Mouse (Mus musculus) midbrain, embryonic 16.5 days (tissue): Measurements from ENCODE around the gene Mmp20. TPM values are rescaled to one million over a fixed set of nuclear protein-coding genes. Genes with fewer than 3 reads are reported as not detected.
A peak's percentile ranks its signal among the peaks of the same experiment; 100 is the strongest.

Source experiments
- ATAC-seq: fragments of 200-750 bp; cut with Nextera tagmentation; 2 replicates; pipeline ENCODE4 v1.8.0; 2017; ENCODE audit warnings: moderate TSS enrichment
- H3K27ac ChIP-seq: fragments of 300-500 bp; sonication (generic); 2 replicates; pipeline ENCODE4 v1.5.1; 2014; ENCODE audit warnings: mild to moderate bottlenecking, low read length, mixed read lengths
- H3K27me3 ChIP-seq: fragments of 300-500 bp; sonication (generic); 2 replicates; pipeline ENCODE4 v1.6.1; 2014; ENCODE audit warnings: low read depth, low read length, mixed read lengths; ENCODE audit not compliant: control insufficient read depth, insufficient read depth
- H3K36me3 ChIP-seq: fragments of 300-500 bp; sonication (generic); 2 replicates; pipeline ENCODE4 v1.6.1; 2014; ENCODE audit warnings: mild to moderate bottlenecking, low read length, moderate library complexity, mixed read lengths; ENCODE audit not compliant: control insufficient read depth, insufficient read depth
- H3K4me1 ChIP-seq: fragments of 300-500 bp; sonication (generic); 2 replicates; pipeline ENCODE4 v1.6.1; 2014; ENCODE audit warnings: mild to moderate bottlenecking, low read length, mixed read lengths; ENCODE audit not compliant: control insufficient read depth, insufficient read depth
- H3K4me2 ChIP-seq: fragments of 300-500 bp; sonication (generic); 2 replicates; pipeline ENCODE4 v1.6.1; 2014; ENCODE audit warnings: mild to moderate bottlenecking, low read length, mixed read lengths
- H3K4me3 ChIP-seq: fragments of 300-500 bp; sonication (generic); 2 replicates; pipeline ENCODE4 v1.5.1; 2014; ENCODE audit warnings: low read depth, mild to moderate bottlenecking, low read length, moderate library complexity, mixed read lengths
- H3K9ac ChIP-seq: fragments of 300-500 bp; sonication (generic); 2 replicates; pipeline ENCODE4 v1.6.1; 2014; ENCODE audit warnings: low read depth, low read length, mixed read lengths
- H3K9me3 ChIP-seq: fragments of 300-500 bp; sonication (generic); replicated peaks from 2 replicates; pipeline ENCODE4 v1.6.1; 2014; ENCODE audit warnings: mild to moderate bottlenecking, low read length, mixed read lengths; ENCODE audit not compliant: control insufficient read depth, poor library complexity, severe bottlenecking
- WGBS: fragments of 180-500 bp; shearing (Covaris S2); extraction: QIAGEN DNeasy Blood & Tissue Kit; methylation state at CpG from one replicate; pipeline ENCODE4 v1.1.7; 2014; 5-methylcytosine and 5-hydroxymethylcytosine counted together
- polyA plus RNA-seq: library from polyadenylated mRNA; unstranded; fragments of >200 nt; fragmentation: Nextera tagmentation; extraction: Ambion mirVana; gene quantifications from 2 replicates; pipeline ENCODE4 v1.2.1, GENCODE M21; 2015

Mmp20 gene
- polyA plus RNA-seq, 1 experiment from 2014 or later: not detected

DNA sequence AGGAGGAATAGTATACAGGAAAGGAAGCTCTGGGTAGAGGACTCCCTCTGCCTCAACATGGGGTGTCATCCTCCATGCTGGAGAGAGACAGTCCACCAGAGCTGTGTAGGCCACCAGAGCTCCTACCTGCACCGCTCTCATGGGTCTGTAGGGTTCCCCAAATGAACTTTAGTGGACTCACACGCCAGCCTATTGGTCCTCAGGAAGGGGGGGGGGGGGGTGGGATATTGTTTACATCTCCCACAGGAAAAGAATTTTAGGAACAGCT lies 86.8 kb downstream of the Mmp20 start:
- H3K27me3 ChIP-seq: no peaks in the 10 kb centered on the region
- WGBS: 75% methylated on average over 2 of the region's 2 CpGs
- no peaks in the 10 kb centered on the region for H3K9me3 ChIP-seq
- H3K9ac ChIP-seq: no peak overlapping the region
- H3K4me3 ChIP-seq: no peak overlapping the region
- no peaks in the 10 kb centered on the region for H3K36me3 ChIP-seq
- no peak overlapping the region for H3K27ac ChIP-seq
- H3K4me1 ChIP-seq: no peaks in the 10 kb centered on the region
- no peak overlapping the region for H3K4me2 ChIP-seq
- ATAC-seq: peak; percentile 64

DNA sequence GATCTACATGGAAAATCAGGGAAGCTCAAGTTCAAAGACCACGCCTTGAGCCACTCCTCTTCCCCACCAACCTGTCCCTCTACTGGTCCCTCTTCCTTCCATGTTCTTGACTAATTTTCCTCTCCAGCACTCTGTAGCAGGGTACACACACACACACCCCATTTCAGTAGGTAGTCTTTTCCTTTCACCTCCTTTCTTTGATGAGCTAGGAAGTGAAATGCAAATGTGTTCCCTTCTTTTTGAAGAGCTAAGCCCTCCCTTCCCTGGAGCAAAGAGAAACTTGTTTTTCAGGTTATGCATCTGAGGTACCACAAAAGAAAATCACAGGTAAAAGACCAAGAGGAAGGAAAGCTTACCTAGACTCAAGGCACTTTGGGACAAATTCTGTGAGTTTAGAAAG lies 93.5 kb downstream of the Mmp20 start:
- no peak for ATAC-seq
- no peaks in the 10 kb centered on the region for H3K9me3 ChIP-seq
- H3K4me2 ChIP-seq: no peak overlapping the region
- no peak overlapping the region for H3K27ac ChIP-seq
- no peak overlapping the region for H3K9ac ChIP-seq
- H3K4me3 ChIP-seq: no peak overlapping the region
- no peaks in the 10 kb centered on the region for H3K36me3 ChIP-seq
- no peaks in the 10 kb centered on the region for H3K27me3 ChIP-seq
- H3K4me1 ChIP-seq: no peaks in the 10 kb centered on the region
- WGBS: 95% methylated on average over 1 of the region's 1 CpGs

Other genes starting within 250 kb of the Mmp20 start
- not detected in 2 replicates for gene Mmp1b, start 240.2 kb upstream of the Mmp20 start, polyA plus RNA-seq
- gene Mmp3, start 182.4 kb upstream of the Mmp20 start, polyA plus RNA-seq: not detected in 2 replicates
- gene Mmp10, start 125.9 kb upstream of the Mmp20 start, polyA plus RNA-seq: not detected in 2 replicates
- gene Mmp8, start 69.8 kb upstream of the Mmp20 start, polyA plus RNA-seq: 0.14 and 0.38 TPM in 2 replicates
- gene Mmp27, start 56.8 kb upstream of the Mmp20 start, polyA plus RNA-seq: not detected in 2 replicates
- gene Mmp7, start 63.9 kb downstream of the Mmp20 start, polyA plus RNA-seq: not detected in 2 replicates
- 14.5 and 15.3 TPM in 2 replicates for gene Tmem123, start 135.8 kb downstream of the Mmp20 start, polyA plus RNA-seq
- gene Birc2, start 208.8 kb downstream of the Mmp20 start, polyA plus RNA-seq: 41.8 and 43.9 TPM in 2 replicates
- 1.5 and 1.8 TPM in 2 replicates for gene Birc3, start 245.0 kb downstream of the Mmp20 start, polyA plus RNA-seq